Mouse (Mus musculus) kidney, adult 2 months (tissue): Measurements from ENCODE around the gene Zfpm1.

ENCODE experiments used
- CTCF ChIP-seq: fragments of 200-500 bp; conservative IDR thresholded peaks from 2 replicates; pipeline ENCODE4 v1.5.1; 2011; ENCODE audit warnings: low read depth, mild to moderate bottlenecking, control low read depth, low read length, moderate library complexity, mixed read lengths; ENCODE audit not compliant: insufficient read depth, insufficient read length
- POLR2A ChIP-seq: fragments of 200-500 bp; IDR thresholded peaks from one replicate; pipeline ENCODE4 v1.6.1; 2011; ENCODE audit warnings: low read depth, low read length, control low read depth

DNA sequence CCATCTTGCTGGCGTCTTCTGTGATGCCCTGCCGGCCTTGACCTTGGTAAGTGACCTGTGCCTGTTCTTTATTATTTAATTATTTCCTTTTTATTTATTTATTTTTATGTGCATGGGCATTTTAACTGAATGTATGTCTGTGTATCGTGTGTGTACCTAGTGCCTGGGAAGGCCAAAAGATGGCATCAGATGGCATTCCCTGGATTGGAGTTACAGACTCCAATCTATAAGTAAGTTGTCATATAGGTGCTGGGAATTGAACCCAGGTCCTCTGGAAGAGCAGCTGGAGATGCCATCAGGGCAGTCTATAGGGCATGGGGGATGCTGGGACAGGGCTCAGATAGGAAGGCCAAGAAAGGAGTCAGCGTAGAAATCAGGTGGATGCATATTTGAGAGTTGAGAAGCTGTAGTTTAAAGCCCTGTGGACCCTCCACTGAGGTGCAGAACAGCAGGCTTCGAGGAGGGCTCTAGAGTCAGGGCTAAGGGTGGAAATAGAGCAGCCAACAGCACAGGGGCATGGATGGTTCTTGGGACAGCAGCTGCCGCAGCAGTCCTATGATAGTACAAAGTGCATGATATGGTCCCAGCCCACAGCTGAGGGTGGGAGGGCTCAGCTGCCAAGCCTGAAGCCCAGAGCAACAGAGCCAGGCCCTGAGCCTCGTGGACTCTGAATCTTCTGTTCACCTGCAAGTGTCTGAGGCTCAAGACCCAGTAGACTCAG is 78.9 kb downstream of the Zfpm1 start, which contains the start of gene Trhr2:
- TF ChIP-seq CTCF (no peak), POLR2A (no peak)
